Mouse (Mus musculus) MEL (cell line): ENCODE measurements around the gene Klhl22. TPM values are rescaled to one million over a fixed set of nuclear protein-coding genes. Genes with fewer than 3 reads are reported as not detected.

ENCODE experiments used
- DNase-seq: peaks from one replicate; pipeline ENCODE4 v3.0.0; 2011; ENCODE audit warnings: low read depth, low spot score
- H3K27ac ChIP-seq: 2 replicates; pipeline ENCODE4 v1.5.1; 2012; ENCODE audit warnings: low read depth, mild to moderate bottlenecking, control low read depth, low read length, moderate library complexity; ENCODE audit not compliant: control insufficient read depth
- H3K27me3 ChIP-seq, 2 experiments: fragments of 150-350 bp in 1 of 2; sonication (generic) in 1 of 2; 2 replicates each; pipeline ENCODE4 v1.6.1; 2012; ENCODE audit warnings: low read length in 2 of 2, mild to moderate bottlenecking in 2 of 2, improper control_type of control experiment in 1 of 2, moderate library complexity in 1 of 2; ENCODE audit not compliant: insufficient read depth in 2 of 2, control insufficient read depth in 1 of 2
- H3K36me3 ChIP-seq, 2 experiments: 2 replicates each; pipeline ENCODE4 v1.6.1; 2012 to 2014; ENCODE audit warnings: low read length in 2 of 2, improper control_type of control experiment in 1 of 2, inconsistent platforms in 1 of 2, mild to moderate bottlenecking in 1 of 2; ENCODE audit not compliant: insufficient read depth in 2 of 2, control insufficient read depth in 1 of 2
- H3K4me1 ChIP-seq, 2 experiments: fragments of 150-350 bp in 1 of 2; sonication (generic) in 1 of 2; 2 replicates each; pipeline ENCODE4 v1.6.1; 2012; ENCODE audit warnings: low read length in 2 of 2, improper control_type of control experiment in 1 of 2, mild to moderate bottlenecking in 1 of 2; ENCODE audit not compliant: insufficient read depth in 2 of 2, control insufficient read depth in 1 of 2
- H3K4me3 ChIP-seq, 2 experiments: fragments of 150-350 bp in 1 of 2; sonication (generic) in 1 of 2; 2 replicates each; pipeline ENCODE4 v1.5.1; 2012; ENCODE audit warnings: low read depth in 2 of 2, low read length in 2 of 2, mild to moderate bottlenecking in 2 of 2, moderate library complexity in 2 of 2, control low read depth in 1 of 2, improper control_type of control experiment in 1 of 2; ENCODE audit not compliant: control insufficient read depth in 1 of 2, insufficient read depth in 1 of 2
- H3K79me2 ChIP-seq: 2 replicates; pipeline ENCODE4 v1.6.1; 2012; ENCODE audit warnings: mild to moderate bottlenecking, low read length, moderate library complexity; ENCODE audit not compliant: control insufficient read depth, poor library complexity, insufficient read depth
- H3K9ac ChIP-seq: 2 replicates; pipeline ENCODE4 v1.6.1; 2012; ENCODE audit warnings: low read depth, mild to moderate bottlenecking, control low read depth, low read length, moderate library complexity; ENCODE audit not compliant: control insufficient read depth, poor library complexity, severe bottlenecking
- H3K9me3 ChIP-seq: fragments of 150-350 bp; sonication (generic); replicated peaks from 2 replicates; pipeline ENCODE4 v1.6.1; 2012; ENCODE audit warnings: mild to moderate bottlenecking, low read length, improper control_type of control experiment, moderate library complexity; ENCODE audit not compliant: insufficient read depth
- BHLHE40 ChIP-seq: IDR thresholded peaks from 2 replicates; pipeline ENCODE4 v1.6.1; 2012; ENCODE audit warnings: low read depth, mild to moderate bottlenecking, inconsistent platforms, low read length, improper control_type of control experiment, borderline replicate concordance
- CHD2 ChIP-seq: IDR thresholded peaks from 2 replicates; pipeline ENCODE4 v1.6.1; 2011; ENCODE audit warnings: low read length, improper control_type of control experiment
- CTCF ChIP-seq, 3 experiments: IDR thresholded peaks in 2 of 3; conservative IDR thresholded peaks in 1 of 3; 2 replicates each; pipeline ENCODE4 v1.5.1; 2011 to 2012; ENCODE audit warnings: low read length in 3 of 3, low read depth in 2 of 3, mild to moderate bottlenecking in 2 of 3, improper control_type of control experiment in 1 of 3, inconsistent platforms in 1 of 3, mixed read lengths in 1 of 3, moderate library complexity in 1 of 3; ENCODE audit not compliant: control insufficient read depth in 1 of 3, insufficient read depth in 1 of 3, poor library complexity in 1 of 3, severe bottlenecking in 1 of 3
- ELF1 ChIP-seq: IDR thresholded peaks from 2 replicates; pipeline ENCODE4 v1.6.1; 2014; ENCODE audit warnings: low read depth, mild to moderate bottlenecking, inconsistent platforms, low read length, improper control_type of control experiment, moderate library complexity
- EP300 ChIP-seq, 2 experiments: IDR thresholded peaks; 2 replicates each; pipeline ENCODE4 v1.6.1; 2011; ENCODE audit warnings: improper control_type of control experiment in 2 of 2, low read length in 2 of 2, low read depth in 1 of 2, mild to moderate bottlenecking in 1 of 2
- ETS1 ChIP-seq: IDR thresholded peaks from 2 replicates; pipeline ENCODE4 v1.6.1; 2012; ENCODE audit warnings: low read depth, mild to moderate bottlenecking, inconsistent platforms, low read length, improper control_type of control experiment, moderate library complexity
- GATA1 ChIP-seq: IDR thresholded peaks from 2 replicates; pipeline ENCODE4 v1.6.1; 2011; ENCODE audit warnings: low read depth, low read length, improper control_type of control experiment
- MAX ChIP-seq: IDR thresholded peaks from 2 replicates; pipeline ENCODE4 v1.6.1; 2011; ENCODE audit warnings: low read length, improper control_type of control experiment
- MEF2A ChIP-seq: IDR thresholded peaks from 2 replicates; pipeline ENCODE4 v1.6.1; 2014; ENCODE audit warnings: low read depth, mild to moderate bottlenecking, inconsistent platforms, low read length, improper control_type of control experiment; ENCODE audit not compliant: poor library complexity, insufficient replicate concordance, severe bottlenecking; ENCODE audit errors: extremely low read depth
- MYB ChIP-seq: IDR thresholded peaks from 2 replicates; pipeline ENCODE4 v1.6.1; 2011; ENCODE audit warnings: mild to moderate bottlenecking, low read depth, low read length, improper control_type of control experiment
- NRF1 ChIP-seq: IDR thresholded peaks from 2 replicates; pipeline ENCODE4 v1.6.1; 2014; ENCODE audit warnings: low read depth, mild to moderate bottlenecking, inconsistent platforms, low read length, improper control_type of control experiment, moderate library complexity; ENCODE audit not compliant: poor library complexity, insufficient read depth, severe bottlenecking
- POLR2AphosphoS2 ChIP-seq: IDR thresholded peaks from 2 replicates; pipeline ENCODE4 v1.6.1; 2011; ENCODE audit warnings: low read length, improper control_type of control experiment
- RAD21 ChIP-seq: IDR thresholded peaks from 2 replicates; pipeline ENCODE4 v1.6.1; 2011; ENCODE audit warnings: mild to moderate bottlenecking, low read depth, low read length, improper control_type of control experiment
- TAL1 ChIP-seq: IDR thresholded peaks from 2 replicates; pipeline ENCODE4 v1.6.1; 2012; ENCODE audit warnings: mild to moderate bottlenecking, inconsistent platforms, low read length, moderate library complexity, mixed read lengths
- TBP ChIP-seq: IDR thresholded peaks from 2 replicates; pipeline ENCODE4 v1.8.0; 2011; ENCODE audit warnings: low read depth, low read length, improper control_type of control experiment
- TCF12 ChIP-seq: IDR thresholded peaks from 2 replicates; pipeline ENCODE4 v1.6.1; 2014; ENCODE audit warnings: low read depth, mild to moderate bottlenecking, inconsistent platforms, low read length, improper control_type of control experiment, moderate library complexity
- UBTF ChIP-seq: IDR thresholded peaks from 2 replicates; pipeline ENCODE4 v1.6.1; 2012; ENCODE audit warnings: low read depth, mild to moderate bottlenecking, inconsistent platforms, low read length, improper control_type of control experiment, moderate library complexity, borderline replicate concordance; ENCODE audit not compliant: insufficient read depth
- USF2 ChIP-seq, 2 experiments: IDR thresholded peaks; 2 replicates each; pipeline ENCODE4 v1.6.1; 2011 to 2012; ENCODE audit warnings: improper control_type of control experiment in 2 of 2, low read length in 2 of 2, borderline replicate concordance in 1 of 2, inconsistent platforms in 1 of 2, low read depth in 1 of 2, mild to moderate bottlenecking in 1 of 2; ENCODE audit not compliant: insufficient read depth in 1 of 2
- ZC3H11A ChIP-seq: IDR thresholded peaks from 2 replicates; pipeline ENCODE4 v1.6.1; 2012; ENCODE audit warnings: low read depth, mild to moderate bottlenecking, inconsistent platforms, low read length, improper control_type of control experiment
- polyA plus RNA-seq, 2 experiments: library from polyadenylated mRNA; stranded (reverse) in 1 of 2; unstranded in 1 of 2; fragments of >175 nt in 1 of 2; fragments of >200 nt in 1 of 2; gene quantifications; 2 replicates each; pipeline versions ENCODE4 v1.2.1 to v1.2.4; 2012; ENCODE audit warnings: low replicate concordance in 2 of 2, low read depth in 1 of 2; ENCODE audit not compliant: insufficient read length in 2 of 2, insufficient read depth in 1 of 2, missing spikeins in 1 of 2
- total RNA-seq: library from RNA; depleted of rRNA; stranded (reverse); fragments of 300-350 nt; gene quantifications from 2 replicates; pipeline ENCODE4 v1.2.3, GENCODE M21; 2012

Klhl22 gene
- total and polyA plus RNA-seq, 3 experiments, result 82.4 to 191 (median 97.0) TPM

GRCm38 (mm10) chr16:17835481-17835880 is 76.1 kb downstream of the Klhl22 start:
- H3K27me3 ChIP-seq, result no peaks in the 10 kb centered on the region
- H3K9me3 ChIP-seq, result no peaks in the 10 kb centered on the region
- H3K4me1 ChIP-seq, result peaks cover 6 to 10% of the 10 kb centered on the region in 2 experiments
- H3K27ac ChIP-seq, result no peak overlapping the region
- H3K9ac ChIP-seq, result no peak overlapping the region
- peaks cover 0 to 9% of the 10 kb centered on the region in 2 experiments; a peak in 2 of 4 replicates for H3K36me3 ChIP-seq
- no peak for DNase-seq
- no peaks in the 10 kb centered on the region for H3K79me2 ChIP-seq
- H3K4me3 ChIP-seq, result no peak overlapping the region
- no peak for TF ChIP-seq MYB
- no peak for TF ChIP-seq CHD2
- no peak for TF ChIP-seq CTCF (IDR thresholded peaks at IDR 0.05 in 2 of 3, conservative IDR thresholded peaks at IDR 0.05 in 1 of 3; ENCODE audit: control insufficient read depth in 1 of 3, insufficient read depth in 1 of 3, low read depth in 2 of 3, low read length in 3 of 3, poor library complexity in 1 of 3, severe bottlenecking in 1 of 3)
- TF ChIP-seq BHLHE40, result no peak
- TF ChIP-seq TAL1, result no peak
- TF ChIP-seq MEF2A, result no peak
- no peak for TF ChIP-seq ZC3H11A
- no peak for TF ChIP-seq MAX
- no peak for TF ChIP-seq TCF12
- no peak for TF ChIP-seq TBP
- TF ChIP-seq UBTF, result no peak
- TF ChIP-seq POLR2AphosphoS2, result no peak
- TF ChIP-seq USF2 (IDR thresholded peaks at IDR 0.05; ENCODE audit: borderline replicate concordance in 1 of 2, insufficient read depth in 1 of 2, low read depth in 1 of 2, low read length in 2 of 2), result no peak
- TF ChIP-seq NRF1, result no peak
- TF ChIP-seq EP300 (IDR thresholded peaks at IDR 0.05; ENCODE audit: low read depth in 1 of 2, low read length in 2 of 2), result no peak
- no peak for TF ChIP-seq GATA1

DNA sequence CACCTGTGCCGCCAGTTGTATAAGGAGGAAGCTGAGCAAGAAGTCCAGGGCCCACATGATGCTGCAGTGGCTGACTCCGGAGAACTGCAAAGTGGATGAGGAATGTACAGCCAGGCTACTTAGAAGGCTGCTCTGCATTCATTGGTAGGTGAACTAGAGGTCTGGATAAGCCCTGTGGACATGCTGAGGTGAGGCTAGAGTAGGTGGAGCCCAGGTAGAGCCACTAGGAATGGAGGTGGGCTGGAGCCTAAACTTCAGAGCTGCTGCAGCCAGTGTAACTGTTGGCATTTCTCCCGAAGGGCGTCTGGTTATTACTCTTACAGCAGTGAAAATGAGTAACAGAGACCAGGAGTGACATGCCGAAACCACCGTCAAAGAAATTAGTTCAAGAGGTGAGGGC is 78.6 kb downstream of the Klhl22 start, which contains the start of gene Car15:
Car15 (minus strand) TSS at position 314 of the 400 bp plus-strand sequence.
- Histone ChIP-seq H3K4me1 (peaks cover 6 to 10% of the 10 kb centered on the region in 2 experiments), H3K27ac (no peak within 1 kb of the TSS)
- TF ChIP-seq UBTF (no peak), GATA1 (no peak), ZC3H11A (no peak), MEF2A (no peak), ETS1 (no peak), ELF1 (no peak), RAD21 (no peak)

More for the DNA sequence above, 78.6 kb downstream of the Klhl22 start, which contains the start of gene Car15:
- no peaks in the 10 kb centered on the region for H3K79me2 ChIP-seq
- no peak for DNase-seq
- H3K9ac ChIP-seq, result no peak within 1 kb of the TSS
- peaks cover 0 to 9% of the 10 kb centered on the region in 2 experiments; a peak in 3 of 4 replicates for H3K36me3 ChIP-seq
- no peaks in the 10 kb centered on the region for H3K9me3 ChIP-seq
- H3K4me3 ChIP-seq, result no peak within 1 kb of the TSS
- H3K27me3 ChIP-seq, result no peaks in the 10 kb centered on the region
